Mouse (Mus musculus) bone marrow, adult 2 months (tissue): Measurements from ENCODE around the gene 1700086D15Rik.

Experiments
- CTCF ChIP-seq: fragments of 200-500 bp; IDR thresholded peaks from 2 replicates; pipeline ENCODE4 v1.5.1; 2011; ENCODE audit warnings: low read length, control low read depth; ENCODE audit not compliant: control insufficient read depth, insufficient read depth
- POLR2A ChIP-seq: fragments of 200-500 bp; IDR thresholded peaks from 2 replicates; pipeline ENCODE4 v1.6.1; 2011; ENCODE audit warnings: low read depth, mild to moderate bottlenecking, control low read depth, low read length, borderline replicate concordance; ENCODE audit not compliant: control insufficient read depth

DNA sequence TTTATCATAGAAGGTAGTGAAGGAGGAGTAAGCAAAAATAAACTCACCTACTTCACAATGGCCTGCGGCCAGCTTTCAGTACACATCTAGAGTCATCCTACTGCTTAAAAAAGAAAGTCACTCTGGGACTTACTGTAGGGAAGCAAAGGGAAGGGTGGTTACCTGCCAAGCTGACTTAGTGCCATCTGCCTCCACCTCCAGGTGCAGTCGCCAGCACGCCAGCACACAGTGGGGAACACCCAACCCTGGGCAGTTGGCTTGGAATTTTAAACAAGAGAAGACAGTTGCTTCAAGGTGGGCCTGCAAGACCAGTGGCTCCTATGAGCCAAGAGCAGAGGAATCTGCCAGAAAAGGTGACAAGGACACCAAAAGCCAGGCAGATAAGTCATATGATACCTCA, 55.6 kb downstream of the 1700086D15Rik start:
- TF ChIP-seq POLR2A, result no peak
- TF ChIP-seq CTCF, result no peak
